Mouse (Mus musculus): ENCODE data around the gene Pola2.

DNA sequence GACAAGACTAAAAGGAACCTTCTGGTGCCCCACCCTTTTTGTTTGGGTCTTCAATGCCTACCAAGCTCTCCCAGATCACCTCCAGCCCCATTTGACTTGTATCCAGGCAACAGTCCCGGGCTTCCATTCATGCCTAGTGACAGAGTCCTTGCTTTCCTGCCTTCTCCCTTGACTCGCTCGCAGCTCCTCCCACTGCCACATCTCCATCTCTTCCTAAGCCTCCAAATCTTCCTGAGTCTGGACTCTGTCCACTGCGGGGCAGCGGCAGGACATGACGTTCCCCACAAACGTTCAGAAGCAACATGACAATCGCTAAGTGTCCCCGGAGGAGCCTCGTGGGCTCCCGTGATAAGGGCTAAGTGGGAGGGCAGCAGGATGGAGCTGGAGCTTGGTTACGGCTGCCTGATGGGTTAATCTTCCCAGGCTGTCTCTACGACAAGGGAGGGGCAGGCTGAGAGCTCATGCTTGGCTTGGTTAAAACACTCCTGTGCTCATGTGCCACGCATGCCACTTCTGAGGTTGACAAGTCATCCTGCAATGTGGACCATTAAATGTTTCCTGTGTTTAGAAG is 26.1 kb downstream of the Pola2 start:
- no peak for TF ChIP-seq CTCF (IDR thresholded peaks at IDR 0.05)
- no peak for TF ChIP-seq EP300 (IDR thresholded peaks at IDR 0.05)

Measured in lung, postnatal 0 days (tissue).